Mouse (Mus musculus): ENCODE results near the gene Igf2bp3. TPM values are rescaled to one million over a fixed set of nuclear protein-coding genes. Genes with fewer than 3 reads are reported as not detected.

Gene Igf2bp3
- polyA plus RNA-seq, 1 experiment from 2014 or later: 96.8 TPM

GRCm38 (mm10) chr6:49206416-49206815 lies 8.3 kb downstream of the Igf2bp3 start:
- Histone ChIP-seq H3K4me3 (replicated peaks) (no peak overlapping the region), H3K4me2 (replicated peaks) (no peak overlapping the region), H3K36me3 (peaks cover 11% of the 10 kb centered on the region; the same call in 1 of the 2 replicates), H3K9me3 (no peaks in the 10 kb centered on the region), H3K27me3 (replicated peaks) (no peaks in the 10 kb centered on the region), H3K27ac (no peak overlapping the region), H3K9ac (no peak overlapping the region), H3K4me1 (replicated peaks) (peaks cover 29% of the 10 kb centered on the region)
- 91% methylated on average over 1 of the region's 1 CpGs for WGBS
- no peak for ATAC-seq

- no peak overlapping the region for H3K9ac ChIP-seq
- no peak for ATAC-seq
Observed at GRCm38 (mm10) chr6:49195188-49195587, 19.6 kb downstream of the Igf2bp3 start.

GRCm38 (mm10) chr6:49194536-49194935 lies 20.2 kb downstream of the Igf2bp3 start:
- no peak overlapping the region for H3K4me3 ChIP-seq (replicated peaks)
- H3K9me3 ChIP-seq: no peaks in the 10 kb centered on the region
- no peak for ATAC-seq
- no peak overlapping the region for H3K9ac ChIP-seq
- H3K27me3 ChIP-seq (replicated peaks): no peaks in the 10 kb centered on the region
- H3K4me1 ChIP-seq (replicated peaks): 0 out of 2 replicates have a peak, but pooled peaks cover 2% of the 10 kb centered on the region
- 98% methylated on average over 4 of the region's 4 CpGs for WGBS
- no peaks in the 10 kb centered on the region for H3K36me3 ChIP-seq
- no peak overlapping the region for H3K27ac ChIP-seq
- H3K4me2 ChIP-seq (replicated peaks): no peak overlapping the region

More at GRCm38 (mm10) chr6:49195188-49195587, 19.6 kb downstream of the Igf2bp3 start:
- Histone ChIP-seq H3K4me3 (replicated peaks) (no peak overlapping the region), H3K9me3 (no peaks in the 10 kb centered on the region), H3K27ac (no peak overlapping the region), H3K4me2 (replicated peaks) (no peak overlapping the region), H3K27me3 (replicated peaks) (no peaks in the 10 kb centered on the region), H3K4me1 (replicated peaks) (0 out of 2 replicates have a peak, but pooled peaks cover 2% of the 10 kb centered on the region), H3K36me3 (no peaks in the 10 kb centered on the region)
- 92% methylated on average over 10 of the region's 10 CpGs for WGBS

GRCm38 (mm10) chr6:49189363-49189762 lies 25.4 kb downstream of the Igf2bp3 start:
- H3K4me1 ChIP-seq (replicated peaks): no peaks in the 10 kb centered on the region
- H3K4me2 ChIP-seq (replicated peaks): no peak overlapping the region
- no peak overlapping the region for H3K4me3 ChIP-seq (replicated peaks)
- no peaks in the 10 kb centered on the region for H3K9me3 ChIP-seq
- H3K27ac ChIP-seq: no peak overlapping the region
- no peaks in the 10 kb centered on the region for H3K27me3 ChIP-seq (replicated peaks)
- H3K9ac ChIP-seq: no peak overlapping the region
- no peaks in the 10 kb centered on the region; the same call in 1 of the 2 replicates for H3K36me3 ChIP-seq
- no peak for ATAC-seq

- Histone ChIP-seq H3K27me3 (replicated peaks) (no peaks in the 10 kb centered on the region), H3K4me2 (replicated peaks) (no peak overlapping the region), H3K27ac (no peak overlapping the region), H3K4me1 (replicated peaks) (no peaks in the 10 kb centered on the region), H3K36me3 (no peaks in the 10 kb centered on the region; the same call in 1 of the 2 replicates), H3K4me3 (replicated peaks) (no peak overlapping the region), H3K9me3 (no peaks in the 10 kb centered on the region), H3K9ac (no peak overlapping the region)
- ATAC-seq: no peak
- WGBS: 86% methylated on average over 7 of the region's 7 CpGs
Observed at GRCm38 (mm10) chr6:49187299-49187698, 27.5 kb downstream of the Igf2bp3 start.

- H3K9me3 ChIP-seq: no peaks in the 10 kb centered on the region
- ATAC-seq: no peak
- 66% methylated on average over 5 of the region's 5 CpGs for WGBS
- H3K4me3 ChIP-seq (replicated peaks): no peak overlapping the region
- H3K36me3 ChIP-seq: no peaks in the 10 kb centered on the region
- H3K27me3 ChIP-seq (replicated peaks): no peaks in the 10 kb centered on the region
- no peak overlapping the region for H3K9ac ChIP-seq
- H3K4me1 ChIP-seq (replicated peaks): peaks cover 19% of the 10 kb centered on the region
- H3K27ac ChIP-seq: no peak overlapping the region
- no peak overlapping the region for H3K4me2 ChIP-seq (replicated peaks)
Observed at GRCm38 (mm10) chr6:49176018-49176417, 38.7 kb downstream of the Igf2bp3 start.

- Histone ChIP-seq H3K9me3 (no peaks in the 10 kb centered on the region), H3K9ac (no peak overlapping the region), H3K27ac (no peak overlapping the region), H3K36me3 (no peaks in the 10 kb centered on the region), H3K4me2 (replicated peaks) (no peak overlapping the region), H3K27me3 (replicated peaks) (no peaks in the 10 kb centered on the region), H3K4me1 (replicated peaks) (peaks cover 19% of the 10 kb centered on the region), H3K4me3 (replicated peaks) (no peak overlapping the region)
- no peak for ATAC-seq
Observed at GRCm38 (mm10) chr6:49174616-49175015, 40.1 kb downstream of the Igf2bp3 start.

- no peak overlapping the region for H3K27ac ChIP-seq
- H3K9ac ChIP-seq: no peak overlapping the region
- no peak overlapping the region for H3K4me2 ChIP-seq (replicated peaks)
- no peaks in the 10 kb centered on the region for H3K36me3 ChIP-seq
- ATAC-seq: peak; percentile 52
- 59% methylated on average over 4 of the region's 4 CpGs for WGBS
- H3K9me3 ChIP-seq: no peaks in the 10 kb centered on the region
- no peak overlapping the region for H3K4me3 ChIP-seq (replicated peaks)
- H3K27me3 ChIP-seq (replicated peaks): no peaks in the 10 kb centered on the region
- H3K4me1 ChIP-seq (replicated peaks): peaks cover 22% of the 10 kb centered on the region
Observed at GRCm38 (mm10) chr6:49173674-49174073, 41.1 kb downstream of the Igf2bp3 start.

GRCm38 (mm10) chr6:49173265-49173664 lies 41.5 kb downstream of the Igf2bp3 start:
- Histone ChIP-seq H3K9ac (no peak overlapping the region), H3K27me3 (replicated peaks) (no peaks in the 10 kb centered on the region), H3K27ac (no peak overlapping the region), H3K36me3 (no peaks in the 10 kb centered on the region), H3K4me1 (replicated peaks) (peaks cover 22% of the 10 kb centered on the region), H3K4me3 (replicated peaks) (no peak overlapping the region), H3K9me3 (no peaks in the 10 kb centered on the region), H3K4me2 (replicated peaks) (no peak overlapping the region)
- ATAC-seq: no peak
- WGBS: 87% methylated on average over 7 of the region's 7 CpGs

GRCm38 (mm10) chr6:49171216-49171615 lies 43.5 kb downstream of the Igf2bp3 start:
- Histone ChIP-seq H3K27ac (no peak overlapping the region), H3K27me3 (replicated peaks) (no peaks in the 10 kb centered on the region), H3K9me3 (no peaks in the 10 kb centered on the region), H3K4me1 (replicated peaks) (peaks cover 20% of the 10 kb centered on the region), H3K4me3 (replicated peaks) (no peak overlapping the region), H3K4me2 (replicated peaks) (no peak overlapping the region), H3K36me3 (no peaks in the 10 kb centered on the region), H3K9ac (no peak overlapping the region)
- ATAC-seq: no peak
- WGBS: 88% methylated on average over 5 of the region's 5 CpGs

- Histone ChIP-seq H3K4me1 (replicated peaks) (peaks cover 10% of the 10 kb centered on the region), H3K4me3 (replicated peaks) (no peak overlapping the region)
Observed at GRCm38 (mm10) chr6:49168648-49169047, 46.1 kb downstream of the Igf2bp3 start.

GRCm38 (mm10) chr6:49167406-49167805 lies 47.4 kb downstream of the Igf2bp3 start:
- peaks cover 10% of the 10 kb centered on the region for H3K4me1 ChIP-seq (replicated peaks)
- no peaks in the 10 kb centered on the region for H3K9me3 ChIP-seq
- no peaks in the 10 kb centered on the region for H3K36me3 ChIP-seq
- 70% methylated on average over 4 of the region's 4 CpGs for WGBS
- no peak overlapping the region for H3K4me3 ChIP-seq (replicated peaks)
- no peak overlapping the region for H3K9ac ChIP-seq
- H3K27ac ChIP-seq: no peak overlapping the region
- H3K4me2 ChIP-seq (replicated peaks): no peak overlapping the region
- no peaks in the 10 kb centered on the region for H3K27me3 ChIP-seq (replicated peaks)
- no peak for ATAC-seq

More at GRCm38 (mm10) chr6:49168648-49169047, 46.1 kb downstream of the Igf2bp3 start:
- WGBS: 49% methylated on average over 3 of the region's 3 CpGs
- no peak for ATAC-seq
- H3K27ac ChIP-seq: no peak overlapping the region
- no peak overlapping the region for H3K4me2 ChIP-seq (replicated peaks)
- no peak overlapping the region for H3K9ac ChIP-seq
- H3K36me3 ChIP-seq: no peaks in the 10 kb centered on the region
- H3K27me3 ChIP-seq (replicated peaks): no peaks in the 10 kb centered on the region
- no peaks in the 10 kb centered on the region for H3K9me3 ChIP-seq

- Histone ChIP-seq H3K27me3 (replicated peaks) (no peaks in the 10 kb centered on the region), H3K27ac (no peak overlapping the region), H3K36me3 (no peaks in the 10 kb centered on the region), H3K4me1 (replicated peaks) (peaks cover 12% of the 10 kb centered on the region), H3K4me2 (replicated peaks) (no peak overlapping the region), H3K9ac (no peak overlapping the region), H3K9me3 (no peaks in the 10 kb centered on the region), H3K4me3 (replicated peaks) (no peak overlapping the region)
- WGBS: 82% methylated on average over 8 of the region's 8 CpGs
- ATAC-seq: no peak
Observed at GRCm38 (mm10) chr6:49166318-49166717, 48.4 kb downstream of the Igf2bp3 start.

All from intestine, embryonic 15.5 days (tissue).